Mouse (Mus musculus) lung, adult 2 months (tissue): ENCODE results near the gene Tiam1.

ENCODE experiments used
- CTCF ChIP-seq: fragments of 200-500 bp; IDR thresholded peaks from 2 replicates; pipeline ENCODE4 v1.5.1; 2011; ENCODE audit warnings: mild to moderate bottlenecking, low read length, control low read depth; ENCODE audit not compliant: insufficient read depth
- POLR2A ChIP-seq: fragments of 200-500 bp; IDR thresholded peaks from 2 replicates; pipeline ENCODE4 v1.6.1; 2011; ENCODE audit warnings: low read depth, mild to moderate bottlenecking, control low read depth, low read length, borderline replicate concordance; ENCODE audit errors: extremely low read depth

GRCm38 (mm10) chr16:90090368-90090767, 53.2 kb downstream of the Tiam1 start:
- TF ChIP-seq CTCF: no peak
- TF ChIP-seq POLR2A: no peak
